Mouse (Mus musculus): ENCODE data around the gene Chst12. TPM values are rescaled to one million over a fixed set of nuclear protein-coding genes. Genes with fewer than 3 reads are reported as not detected.

Chst12 gene
- total and polyA plus RNA-seq, 3 experiments: 2.3 to 17.0 (median 7.6) TPM

- TF ChIP-seq ZMIZ1 (IDR thresholded peaks at IDR 0.05; ENCODE audit: low read depth, low read length) (no peak), POLR2A (IDR thresholded peaks at IDR 0.05; ENCODE audit: low read depth, low read length) (peak; percentile 41; the same call in 1 of the 2 replicates), MAZ (IDR thresholded peaks at IDR 0.05; ENCODE audit: low read depth, low read length) (no peak), HCFC1 (IDR thresholded peaks at IDR 0.05; ENCODE audit: low read depth, low read length) (no peak), CHD1 (IDR thresholded peaks at IDR 0.05; ENCODE audit: low read depth, low read length) (peak; percentile 68; the same call in 1 of the 2 replicates), MAX (IDR thresholded peaks at IDR 0.05; ENCODE audit: low read length) (0 out of 2 replicates have a peak, but pooled peaks have one; percentile 32), MAFK (IDR thresholded peaks at IDR 0.05; ENCODE audit: insufficient replicate concordance, low read length) (0 out of 2 replicates have a peak, but pooled peaks have one; percentile 5)
- dilution Hi-C loops (cut with MboI; ENCODE audit: extremely low pct_ligation_motif_present, extremely low pct_unique_long_range_greater_than_20kb, low sequenced_read_pairs): no loop called here
- peak overlapping the region; percentile 71 for H3K9ac ChIP-seq (ENCODE audit: insufficient read depth, low read depth)
- DNase-seq (ENCODE audit: extremely low read depth): peak; percentile 59
- H3K4me3 ChIP-seq (replicated peaks in 1 of 3; ENCODE audit: low read depth in 2 of 3, low read length in 2 of 3, poor library complexity in 1 of 3): peak overlapping the region; percentile 35 to 63 (median 55)
- no peaks in the 10 kb centered on the region for H3K27me3 ChIP-seq (replicated peaks)
- H3K4me1 ChIP-seq (ENCODE audit: control insufficient read depth in 1 of 2, insufficient read depth in 2 of 2): peaks cover 32 to 85% of the 10 kb centered on the region in 2 experiments
- H3K27ac ChIP-seq (ENCODE audit: insufficient read depth, low read depth): peak overlapping the region; percentile 99
- peak overlapping the region; percentile 80 for H3K4me2 ChIP-seq (ENCODE audit: insufficient read depth, low read depth, poor library complexity, severe bottlenecking)
- no peaks in the 10 kb centered on the region for H3K9me3 ChIP-seq (replicated peaks; ENCODE audit: low read length)
- in situ Hi-C loops (cut with MboI; ENCODE audit: low pct_ligation_motif_present, low pct_unique_long_range_greater_than_20kb, low sequenced_read_pairs): no loop called here
- peaks cover 5 to 32% of the 10 kb centered on the region in 2 experiments for H3K36me3 ChIP-seq (replicated peaks in 1 of 2; ENCODE audit: control insufficient read depth in 1 of 2, insufficient read depth in 1 of 2, low read length in 1 of 2)
- H3K79me2 ChIP-seq (replicated peaks; ENCODE audit: control insufficient read depth, extremely low read depth, insufficient read depth, poor library complexity, severe bottlenecking): peaks cover 11% of the 10 kb centered on the region
Measured at GRCm38 (mm10) chr5:140517159-140517920, 12.0 kb downstream of the Chst12 start.

- Histone ChIP-seq H3K4me1 (ENCODE audit: control insufficient read depth in 1 of 2, insufficient read depth in 2 of 2) (peaks cover 30 to 81% of the 10 kb centered on the region in 2 experiments), H3K9ac (ENCODE audit: insufficient read depth, low read depth) (no peak overlapping the region; the same call in 1 of the 2 replicates), H3K27me3 (replicated peaks) (no peaks in the 10 kb centered on the region), H3K9me3 (replicated peaks; ENCODE audit: low read length) (no peaks in the 10 kb centered on the region), H3K4me3 (replicated peaks in 1 of 3; ENCODE audit: low read depth in 2 of 3, low read length in 2 of 3, poor library complexity in 1 of 3) (peak overlapping the region in 2 of 3 experiments; percentile 35 to 55), H3K36me3 (replicated peaks in 1 of 2; ENCODE audit: control insufficient read depth in 1 of 2, insufficient read depth in 1 of 2, low read length in 1 of 2) (peaks cover 5 to 34% of the 10 kb centered on the region in 2 experiments), H3K27ac (ENCODE audit: insufficient read depth, low read depth) (peak overlapping the region; percentile 99), H3K79me2 (replicated peaks; ENCODE audit: control insufficient read depth, extremely low read depth, insufficient read depth, poor library complexity, severe bottlenecking) (peaks cover 15% of the 10 kb centered on the region), H3K4me2 (ENCODE audit: insufficient read depth, low read depth, poor library complexity, severe bottlenecking) (peak overlapping the region; percentile 80; the same call in 1 of the 2 replicates)
- TF ChIP-seq ETS1 (conservative IDR thresholded peaks at IDR 0.05; ENCODE audit: low read depth, low read length): peak; percentile 86
- no peak; the same call in 1 of the 2 replicates for TF ChIP-seq MAX (IDR thresholded peaks at IDR 0.05; ENCODE audit: low read length)
- TF ChIP-seq ZNF384 (IDR thresholded peaks at IDR 0.05; ENCODE audit: low read depth, low read length): no peak
- TF ChIP-seq POLR2AphosphoS2 (IDR thresholded peaks at IDR 0.05; ENCODE audit: low read depth, low read length): no peak
- TF ChIP-seq RCOR1 (conservative IDR thresholded peaks at IDR 0.05; ENCODE audit: low read depth, low read length): peak; percentile 77; the same call in 1 of the 2 replicates
- TF ChIP-seq MAZ (IDR thresholded peaks at IDR 0.05; ENCODE audit: low read depth, low read length): 0 out of 2 replicates have a peak, but pooled peaks have one; percentile 27
- TF ChIP-seq POLR2A (IDR thresholded peaks at IDR 0.05; ENCODE audit: low read depth, low read length): no peak
- peak; percentile 79; the same call in 1 of the 2 replicates for TF ChIP-seq MEF2A (IDR thresholded peaks at IDR 0.05; ENCODE audit: borderline replicate concordance, low read depth, low read length)
- no peak for TF ChIP-seq NRF1 (IDR thresholded peaks at IDR 0.05; ENCODE audit: low read depth, low read length)
- TF ChIP-seq MXI1 (IDR thresholded peaks at IDR 0.05; ENCODE audit: low read depth, low read length): peak; percentile 70
- TF ChIP-seq JUN (IDR thresholded peaks at IDR 0.05; ENCODE audit: insufficient read depth, low read depth, low read length): peak; percentile 90
- TF ChIP-seq IRF4 (IDR thresholded peaks at IDR 0.05; ENCODE audit: low read depth, low read length): peak; percentile 99
- peak; percentile 98 for TF ChIP-seq JUND (conservative IDR thresholded peaks at IDR 0.05; ENCODE audit: low read depth, low read length)
- no peak for TF ChIP-seq ELF1 (IDR thresholded peaks at IDR 0.05; ENCODE audit: low read depth, low read length)
- no peak for TF ChIP-seq USF2 (conservative IDR thresholded peaks at IDR 0.05; ENCODE audit: low read depth, low read length)
- TF ChIP-seq SIN3A (IDR thresholded peaks at IDR 0.05; ENCODE audit: low read length): peak; percentile 83
- TF ChIP-seq GABPA (IDR thresholded peaks at IDR 0.05; ENCODE audit: insufficient replicate concordance, low read depth, low read length): no peak
- TF ChIP-seq HCFC1 (IDR thresholded peaks at IDR 0.05; ENCODE audit: low read depth, low read length): no peak
- peak; percentile 63 for TF ChIP-seq TCF12 (IDR thresholded peaks at IDR 0.05; ENCODE audit: low read depth, low read length)
- TF ChIP-seq BHLHE40 (IDR thresholded peaks at IDR 0.05; ENCODE audit: low read depth, low read length): peak; percentile 67
- no peak for TF ChIP-seq ZMIZ1 (IDR thresholded peaks at IDR 0.05; ENCODE audit: low read depth, low read length)
- TF ChIP-seq CTCF (conservative IDR thresholded peaks at IDR 0.05 in 1 of 2, IDR thresholded peaks at IDR 0.05 in 1 of 2; ENCODE audit: low read depth in 2 of 2, low read length in 2 of 2): no peak
- no peak for TF ChIP-seq CHD1 (IDR thresholded peaks at IDR 0.05; ENCODE audit: low read depth, low read length)
- peak; percentile 83 for TF ChIP-seq EP300 (IDR thresholded peaks at IDR 0.05; ENCODE audit: low read length)
- no peak for TF ChIP-seq NELFE (IDR thresholded peaks at IDR 0.05; ENCODE audit: low read depth, low read length)
- dilution Hi-C loops (cut with MboI; ENCODE audit: extremely low pct_ligation_motif_present, extremely low pct_unique_long_range_greater_than_20kb, low sequenced_read_pairs): no loop called here
- peak; percentile 91 for DNase-seq (ENCODE audit: extremely low read depth)
- in situ Hi-C loops (cut with MboI; ENCODE audit: low pct_ligation_motif_present, low pct_unique_long_range_greater_than_20kb, low sequenced_read_pairs): no loop called here
Measured at GRCm38 (mm10) chr5:140517921-140518230, 12.5 kb downstream of the Chst12 start.
